Mouse (Mus musculus): Measurements from ENCODE around the gene Tor1aip1. TPM values are rescaled to one million over a fixed set of nuclear protein-coding genes. Genes with fewer than 3 reads are reported as not detected.

Gene Tor1aip1
- polyA plus RNA-seq, 1 experiment: 29.9 TPM

- H3K27ac ChIP-seq (ENCODE audit: insufficient read depth, low read length): no peak overlapping the region
- H3K9ac ChIP-seq (ENCODE audit: low read depth, poor library complexity, severe bottlenecking): no peak overlapping the region
- H3K9me3 ChIP-seq (replicated peaks; ENCODE audit: control insufficient read depth, insufficient read depth, low read length, poor library complexity, severe bottlenecking): no peaks in the 10 kb centered on the region
- H3K4me3 ChIP-seq (ENCODE audit: low read depth, low read length): no peak overlapping the region
- H3K36me3 ChIP-seq (ENCODE audit: control insufficient read depth, insufficient read depth, low read length, poor library complexity, severe bottlenecking): no peaks in the 10 kb centered on the region
- H3K4me1 ChIP-seq (ENCODE audit: control insufficient read depth, insufficient read depth, low read length): no peaks in the 10 kb centered on the region
- H3K27me3 ChIP-seq (ENCODE audit: control insufficient read depth, insufficient read depth, low read length, poor library complexity, severe bottlenecking): no peaks in the 10 kb centered on the region
- TF ChIP-seq EP300 (IDR thresholded peaks at IDR 0.05; ENCODE audit: insufficient read depth, low read depth, low read length) (no peak), CTCF (IDR thresholded peaks at IDR 0.05; ENCODE audit: low read depth, low read length) (no peak), POLR2A (IDR thresholded peaks at IDR 0.05; ENCODE audit: insufficient read depth, low read length) (no peak)
Observed at GRCm38 (mm10) chr1:156002366-156002765, 33.9 kb downstream of the Tor1aip1 start.

GRCm38 (mm10) chr1:155995612-155996011 is 40.7 kb downstream of the Tor1aip1 start:
- no peaks in the 10 kb centered on the region for H3K4me1 ChIP-seq (ENCODE audit: control insufficient read depth, insufficient read depth, low read length)
- no peak overlapping the region for H3K4me3 ChIP-seq (ENCODE audit: low read depth, low read length)
- TF ChIP-seq EP300 (IDR thresholded peaks at IDR 0.05; ENCODE audit: insufficient read depth, low read depth, low read length): no peak
- TF ChIP-seq CTCF (IDR thresholded peaks at IDR 0.05; ENCODE audit: low read depth, low read length): no peak
- TF ChIP-seq POLR2A (IDR thresholded peaks at IDR 0.05; ENCODE audit: insufficient read depth, low read length): no peak
- no peak overlapping the region for H3K27ac ChIP-seq (ENCODE audit: insufficient read depth, low read length)
- H3K36me3 ChIP-seq (ENCODE audit: control insufficient read depth, insufficient read depth, low read length, poor library complexity, severe bottlenecking): no peaks in the 10 kb centered on the region
- no peaks in the 10 kb centered on the region for H3K9me3 ChIP-seq (replicated peaks; ENCODE audit: control insufficient read depth, insufficient read depth, low read length, poor library complexity, severe bottlenecking)
- H3K27me3 ChIP-seq (ENCODE audit: control insufficient read depth, insufficient read depth, low read length, poor library complexity, severe bottlenecking): no peaks in the 10 kb centered on the region; the same call in 1 of the 2 replicates
- no peak overlapping the region for H3K9ac ChIP-seq (ENCODE audit: low read depth, poor library complexity, severe bottlenecking)

- H3K27me3 ChIP-seq (ENCODE audit: control insufficient read depth, insufficient read depth, low read length, poor library complexity, severe bottlenecking): no peaks in the 10 kb centered on the region; the same call in 1 of the 2 replicates
- no peaks in the 10 kb centered on the region for H3K36me3 ChIP-seq (ENCODE audit: control insufficient read depth, insufficient read depth, low read length, poor library complexity, severe bottlenecking)
- no peak overlapping the region for H3K27ac ChIP-seq (ENCODE audit: insufficient read depth, low read length)
- no peak overlapping the region for H3K9ac ChIP-seq (ENCODE audit: low read depth, poor library complexity, severe bottlenecking)
- TF ChIP-seq CTCF (IDR thresholded peaks at IDR 0.05; ENCODE audit: low read depth, low read length): no peak
- no peak for TF ChIP-seq EP300 (IDR thresholded peaks at IDR 0.05; ENCODE audit: insufficient read depth, low read depth, low read length)
- no peak for TF ChIP-seq POLR2A (IDR thresholded peaks at IDR 0.05; ENCODE audit: insufficient read depth, low read length)
- no peaks in the 10 kb centered on the region for H3K4me1 ChIP-seq (ENCODE audit: control insufficient read depth, insufficient read depth, low read length)
- H3K9me3 ChIP-seq (replicated peaks; ENCODE audit: control insufficient read depth, insufficient read depth, low read length, poor library complexity, severe bottlenecking): no peaks in the 10 kb centered on the region
- H3K4me3 ChIP-seq (ENCODE audit: low read depth, low read length): no peak overlapping the region
Observed at GRCm38 (mm10) chr1:155994524-155994923, 41.8 kb downstream of the Tor1aip1 start.

DNA sequence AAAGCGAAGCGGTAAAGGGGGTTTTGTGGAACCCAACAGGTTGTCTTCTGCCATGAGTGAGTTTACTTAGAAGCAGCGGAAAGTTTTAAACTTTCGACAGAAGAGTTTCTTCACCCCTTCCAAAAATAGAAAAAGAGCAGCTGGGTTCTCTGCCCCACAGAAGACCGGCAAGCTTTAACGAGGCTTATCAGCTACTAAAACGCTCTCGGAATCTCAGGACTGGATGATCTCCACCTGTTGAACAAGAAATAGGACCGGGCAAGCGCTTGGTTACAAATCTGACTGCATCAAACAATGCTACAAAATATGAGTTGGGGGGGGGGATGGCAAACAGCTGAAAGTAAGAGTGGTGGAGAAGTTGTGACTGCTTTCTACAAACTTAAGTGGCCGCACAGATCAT is 45.9 kb downstream of the Tor1aip1 start:
- no peak overlapping the region for H3K9ac ChIP-seq (ENCODE audit: low read depth, poor library complexity, severe bottlenecking)
- TF ChIP-seq POLR2A (IDR thresholded peaks at IDR 0.05; ENCODE audit: insufficient read depth, low read length) (no peak), EP300 (IDR thresholded peaks at IDR 0.05; ENCODE audit: insufficient read depth, low read depth, low read length) (no peak), CTCF (IDR thresholded peaks at IDR 0.05; ENCODE audit: low read depth, low read length) (no peak)
- no peak overlapping the region for H3K4me3 ChIP-seq (ENCODE audit: low read depth, low read length)
- no peaks in the 10 kb centered on the region for H3K9me3 ChIP-seq (replicated peaks; ENCODE audit: control insufficient read depth, insufficient read depth, low read length, poor library complexity, severe bottlenecking)
- H3K27me3 ChIP-seq (ENCODE audit: control insufficient read depth, insufficient read depth, low read length, poor library complexity, severe bottlenecking): no peaks in the 10 kb centered on the region
- no peak overlapping the region for H3K27ac ChIP-seq (ENCODE audit: insufficient read depth, low read length)
- H3K4me1 ChIP-seq (ENCODE audit: control insufficient read depth, insufficient read depth, low read length): no peaks in the 10 kb centered on the region
- no peaks in the 10 kb centered on the region for H3K36me3 ChIP-seq (ENCODE audit: control insufficient read depth, insufficient read depth, low read length, poor library complexity, severe bottlenecking)

GRCm38 (mm10) chr1:155989387-155989786 is 46.9 kb downstream of the Tor1aip1 start:
- no peaks in the 10 kb centered on the region for H3K27me3 ChIP-seq (ENCODE audit: control insufficient read depth, insufficient read depth, low read length, poor library complexity, severe bottlenecking)
- no peak overlapping the region for H3K4me3 ChIP-seq (ENCODE audit: low read depth, low read length)
- no peak overlapping the region for H3K27ac ChIP-seq (ENCODE audit: insufficient read depth, low read length)
- no peaks in the 10 kb centered on the region for H3K4me1 ChIP-seq (ENCODE audit: control insufficient read depth, insufficient read depth, low read length)
- H3K36me3 ChIP-seq (ENCODE audit: control insufficient read depth, insufficient read depth, low read length, poor library complexity, severe bottlenecking): no peaks in the 10 kb centered on the region
- no peaks in the 10 kb centered on the region for H3K9me3 ChIP-seq (replicated peaks; ENCODE audit: control insufficient read depth, insufficient read depth, low read length, poor library complexity, severe bottlenecking)
- H3K9ac ChIP-seq (ENCODE audit: low read depth, poor library complexity, severe bottlenecking): no peak overlapping the region
- TF ChIP-seq POLR2A (IDR thresholded peaks at IDR 0.05; ENCODE audit: insufficient read depth, low read length) (no peak), CTCF (IDR thresholded peaks at IDR 0.05; ENCODE audit: low read depth, low read length) (no peak), EP300 (IDR thresholded peaks at IDR 0.05; ENCODE audit: insufficient read depth, low read depth, low read length) (no peak)

DNA sequence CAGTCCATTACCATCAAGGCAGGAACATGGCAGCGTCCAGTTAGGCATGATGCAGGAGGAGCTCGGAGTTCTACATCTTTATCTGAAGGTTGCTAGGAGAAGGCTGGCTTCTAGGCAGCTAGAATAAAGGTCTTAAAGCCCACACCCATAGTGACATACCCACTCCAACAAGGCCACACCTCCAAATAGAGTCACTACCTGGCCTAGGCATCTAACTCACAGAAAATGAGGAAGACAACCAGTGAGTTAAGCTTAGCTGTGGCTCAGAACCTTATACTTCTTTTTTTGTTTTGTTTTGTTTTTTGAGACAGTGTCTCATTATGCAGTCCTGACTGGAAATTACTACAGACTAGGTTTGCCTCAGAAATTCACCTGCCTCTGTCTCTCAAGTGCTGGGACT is 48.7 kb downstream of the Tor1aip1 start:
- no peak overlapping the region for H3K27ac ChIP-seq (ENCODE audit: insufficient read depth, low read length)
- no peaks in the 10 kb centered on the region for H3K4me1 ChIP-seq (ENCODE audit: control insufficient read depth, insufficient read depth, low read length)
- TF ChIP-seq EP300 (IDR thresholded peaks at IDR 0.05; ENCODE audit: insufficient read depth, low read depth, low read length): no peak
- no peak for TF ChIP-seq POLR2A (IDR thresholded peaks at IDR 0.05; ENCODE audit: insufficient read depth, low read length)
- TF ChIP-seq CTCF (IDR thresholded peaks at IDR 0.05; ENCODE audit: low read depth, low read length): no peak
- H3K36me3 ChIP-seq (ENCODE audit: control insufficient read depth, insufficient read depth, low read length, poor library complexity, severe bottlenecking): no peaks in the 10 kb centered on the region
- H3K9me3 ChIP-seq (replicated peaks; ENCODE audit: control insufficient read depth, insufficient read depth, low read length, poor library complexity, severe bottlenecking): no peaks in the 10 kb centered on the region
- no peaks in the 10 kb centered on the region for H3K27me3 ChIP-seq (ENCODE audit: control insufficient read depth, insufficient read depth, low read length, poor library complexity, severe bottlenecking)
- H3K9ac ChIP-seq (ENCODE audit: low read depth, poor library complexity, severe bottlenecking): no peak overlapping the region
- H3K4me3 ChIP-seq (ENCODE audit: low read depth, low read length): no peak overlapping the region
